Mouse (Mus musculus): ENCODE measurements around the gene S100a14. TPM values are rescaled to one million over a fixed set of nuclear protein-coding genes. Genes with fewer than 3 reads are reported as not detected.

Gene S100a14
- not detected for total RNA-seq (2021)

DNA sequence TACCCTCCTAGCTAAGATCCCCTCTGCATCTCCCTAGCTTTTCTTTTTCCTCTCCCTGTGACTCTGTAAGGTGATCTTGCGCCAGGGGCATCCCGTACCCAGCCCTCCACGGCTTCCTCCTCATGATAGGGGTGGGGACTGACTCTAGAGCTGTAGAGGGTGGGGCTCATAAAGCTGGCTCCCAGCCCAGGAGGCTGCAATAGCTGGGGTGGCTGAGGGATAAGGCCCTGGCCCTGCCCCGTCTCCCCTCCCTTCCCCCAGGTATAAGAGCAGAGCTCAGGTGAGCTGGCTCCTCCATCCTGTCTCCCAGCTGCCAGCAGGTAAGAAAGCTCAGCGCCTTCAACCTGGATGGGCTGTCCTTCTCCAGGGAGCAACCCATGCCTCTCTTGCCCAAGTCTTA, at the start of gene S100a14:
S100a14 (plus strand) TSS at position 277 of the 400 bp plus-strand sequence.
- intact Hi-C loops (cut with DNase I) = no loop called here
- DNase-seq = no peak

DNA sequence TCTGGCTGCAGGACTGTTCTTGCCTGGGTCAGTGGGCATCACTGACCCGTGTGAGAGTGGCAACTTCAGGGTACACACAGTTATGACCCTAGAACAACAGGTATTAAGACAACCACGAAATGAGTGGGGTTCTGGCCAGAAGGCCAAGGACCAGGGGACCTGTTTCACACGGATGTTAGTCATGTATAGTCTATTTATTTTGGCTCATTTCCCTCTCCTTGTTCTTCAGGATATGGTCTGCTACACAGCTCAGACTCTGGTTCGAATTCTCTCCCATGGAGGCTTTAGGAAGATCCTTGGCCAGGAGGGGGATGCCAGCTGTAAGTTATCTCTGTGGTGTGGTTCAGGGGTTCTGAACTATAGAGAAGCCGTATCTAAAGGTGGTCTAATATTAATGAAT, 39.7 kb upstream of the S100a14 start:
- no peak for DNase-seq
- intact Hi-C loops (cut with DNase I) = no loop called here

GRCm38 (mm10) chr3:90488576-90488975, 38.1 kb upstream of the S100a14 start:
- DNase-seq = no peak
- intact Hi-C loops (cut with DNase I) = no loop called here

DNA sequence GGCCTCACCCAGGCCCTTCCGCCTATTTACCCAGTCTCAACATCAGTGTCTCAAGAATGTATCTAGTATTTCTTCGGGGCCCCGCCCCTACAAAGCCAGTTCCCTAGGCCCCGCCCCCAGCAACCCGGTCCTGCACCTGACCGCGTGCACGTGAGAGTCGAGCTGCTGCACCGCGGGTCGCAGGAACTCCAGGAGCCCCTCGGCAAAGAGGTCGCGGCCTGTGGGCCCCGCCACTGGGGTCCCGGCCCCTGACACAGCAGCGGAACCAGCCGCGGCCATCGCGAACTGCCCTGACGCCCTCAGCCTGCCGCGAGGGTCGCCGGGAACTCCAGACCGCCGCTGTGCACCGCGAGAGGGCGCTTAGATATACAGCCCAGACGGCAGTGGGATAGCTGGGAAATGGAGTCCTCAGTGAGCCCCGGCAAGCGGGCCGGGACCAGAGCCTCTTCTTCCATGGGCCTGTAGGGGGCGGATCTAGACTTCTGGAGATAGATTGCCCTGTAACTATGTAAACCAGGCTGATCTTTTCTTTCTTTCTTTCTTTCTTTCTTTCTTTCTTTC, 35.9 kb upstream of the S100a14 start, which contains the start of gene Snapin:
Snapin (minus strand) TSS at position 338 of the 561 bp plus-strand sequence.
- intact Hi-C loops (cut with DNase I) = loop anchor here (5.0 kb wide), 2 partner anchors 162 to 217 kb away; partner anchors contain the start of gene S100a7a
- DNase-seq = peak; percentile 96

GRCm38 (mm10) chr3:90491350-90491749, 35.3 kb upstream of the S100a14 start:
- DNase-seq = no peak
- intact Hi-C loops (cut with DNase I) = loop anchor here (5.0 kb wide), 2 partner anchors 161 to 216 kb away; partner anchors contain the start of gene S100a7a

DNA sequence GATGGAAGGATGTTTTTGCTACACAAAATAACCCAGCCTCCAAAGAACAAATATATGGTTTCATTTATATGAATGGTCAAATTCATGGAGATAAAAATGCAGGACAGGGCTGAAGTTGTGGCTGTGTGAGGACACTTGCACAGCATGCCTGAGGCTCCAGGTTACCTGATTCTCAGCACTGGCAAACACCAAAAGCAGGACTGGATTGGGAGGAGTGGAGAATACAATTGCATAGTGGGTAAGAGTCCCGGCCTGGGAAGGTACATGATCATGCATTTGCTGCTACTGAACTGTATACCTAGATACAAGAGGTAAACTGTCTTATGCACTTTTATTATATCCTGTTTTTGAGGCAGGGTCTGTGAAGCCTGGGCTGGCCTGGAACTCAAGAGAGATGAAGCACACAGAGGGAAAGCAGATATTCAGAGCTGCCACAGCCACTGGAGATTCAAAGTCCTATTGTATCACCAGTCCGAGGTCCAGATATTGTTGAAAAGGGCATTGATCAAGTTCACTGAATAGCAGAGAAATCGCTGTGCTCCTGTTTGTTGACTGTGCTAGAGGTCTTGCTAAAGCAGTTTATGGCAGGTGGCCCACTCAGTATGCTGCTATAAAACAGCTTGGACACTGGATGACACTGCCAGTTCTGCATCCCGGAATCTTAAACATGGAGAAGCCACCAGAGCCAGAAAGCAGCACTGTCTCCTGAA, 32.7 kb upstream of the S100a14 start:
- no peak for DNase-seq
- intact Hi-C loops (cut with DNase I) = loop anchor here (5.0 kb wide), 2 partner anchors 158 to 213 kb away; partner anchors contain the start of gene S100a7a

DNA sequence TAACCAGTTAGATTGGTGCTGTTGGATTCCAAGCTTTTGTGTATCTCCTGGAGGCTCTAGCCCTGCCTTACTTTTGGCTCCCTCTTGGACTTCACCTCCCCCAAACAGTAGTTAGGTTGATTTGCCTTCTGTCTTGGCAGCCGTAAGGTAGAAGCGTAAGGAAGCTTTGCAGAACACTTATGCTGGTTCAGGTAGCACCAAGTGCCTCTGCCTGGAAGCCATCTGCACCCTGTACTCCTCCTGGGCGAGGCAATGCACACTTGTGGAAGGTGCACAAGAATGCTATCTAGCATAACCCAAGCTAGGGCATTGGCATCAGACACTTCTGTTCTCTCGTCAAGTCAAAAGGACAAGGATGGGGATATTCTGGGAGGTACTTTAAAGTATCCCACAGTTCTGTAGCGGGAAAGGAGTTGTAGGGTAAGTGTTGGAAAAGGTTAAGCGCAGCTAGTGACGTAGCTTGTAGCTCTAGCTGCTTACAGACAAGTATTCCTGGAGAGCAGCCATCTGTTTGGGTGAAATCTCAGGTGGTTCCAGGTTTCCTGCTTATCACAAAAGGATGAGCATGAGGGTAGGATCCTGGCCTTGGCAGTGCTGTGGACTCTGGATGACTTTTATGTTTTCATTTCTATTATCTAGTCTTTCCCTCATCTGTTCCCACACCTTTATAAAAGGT, 30.7 kb upstream of the S100a14 start:
- no peak for DNase-seq
- intact Hi-C loops (cut with DNase I) = no loop called here

GRCm38 (mm10) chr3:90497597-90497996, 29.1 kb upstream of the S100a14 start:
- intact Hi-C loops (cut with DNase I) = no loop called here
- DNase-seq = no peak

GRCm38 (mm10) chr3:90503444-90503843, 23.2 kb upstream of the S100a14 start:
- intact Hi-C loops (cut with DNase I) = loop anchor here (10.0 kb wide), 1 partner anchor 121 kb away; no protein-coding TSS in a partner anchor
- DNase-seq = no peak

GRCm38 (mm10) chr3:90505216-90505615, 21.4 kb upstream of the S100a14 start:
- no peak for DNase-seq
- intact Hi-C loops (cut with DNase I) = loop anchor here (10.0 kb wide), 1 partner anchor 120 kb away; no protein-coding TSS in a partner anchor

GRCm38 (mm10) chr3:90506362-90506761, 20.3 kb upstream of the S100a14 start:
- no peak for DNase-seq
- intact Hi-C loops (cut with DNase I) = loop anchor here (10.0 kb wide), 1 partner anchor 118 kb away; no protein-coding TSS in a partner anchor

GRCm38 (mm10) chr3:90508287-90508949, 18.2 kb upstream of the S100a14 start:
- no peak for DNase-seq
- intact Hi-C loops (cut with DNase I) = loop anchor here (10.0 kb wide), 1 partner anchor 116 kb away; no protein-coding TSS in a partner anchor

- intact Hi-C loops (cut with DNase I) = loop anchor here (10.0 kb wide), 1 partner anchor 116 kb away; no protein-coding TSS in a partner anchor
- peak; percentile 100 for DNase-seq
Observed at GRCm38 (mm10) chr3:90508950-90509746, 17.5 kb upstream of the S100a14 start, which contains the start of gene Chtop. Gene Chtop, minus strand, starts transcription at chr3:90509498.

- no peak for DNase-seq
Observed at GRCm38 (mm10) chr3:90509747-90510123, 16.9 kb upstream of the S100a14 start.

GRCm38 (mm10) chr3:90512276-90512675, 14.4 kb upstream of the S100a14 start:
- intact Hi-C loops (cut with DNase I) = no loop called here
- DNase-seq = no peak

More at GRCm38 (mm10) chr3:90509747-90510123, 16.9 kb upstream of the S100a14 start:
- intact Hi-C loops (cut with DNase I) = loop anchor here (10.0 kb wide), 1 partner anchor 115 kb away; no protein-coding TSS in a partner anchor

GRCm38 (mm10) chr3:90512948-90513642, 13.6 kb upstream of the S100a14 start:
- intact Hi-C loops (cut with DNase I) = no loop called here
- no peak for DNase-seq

DNA sequence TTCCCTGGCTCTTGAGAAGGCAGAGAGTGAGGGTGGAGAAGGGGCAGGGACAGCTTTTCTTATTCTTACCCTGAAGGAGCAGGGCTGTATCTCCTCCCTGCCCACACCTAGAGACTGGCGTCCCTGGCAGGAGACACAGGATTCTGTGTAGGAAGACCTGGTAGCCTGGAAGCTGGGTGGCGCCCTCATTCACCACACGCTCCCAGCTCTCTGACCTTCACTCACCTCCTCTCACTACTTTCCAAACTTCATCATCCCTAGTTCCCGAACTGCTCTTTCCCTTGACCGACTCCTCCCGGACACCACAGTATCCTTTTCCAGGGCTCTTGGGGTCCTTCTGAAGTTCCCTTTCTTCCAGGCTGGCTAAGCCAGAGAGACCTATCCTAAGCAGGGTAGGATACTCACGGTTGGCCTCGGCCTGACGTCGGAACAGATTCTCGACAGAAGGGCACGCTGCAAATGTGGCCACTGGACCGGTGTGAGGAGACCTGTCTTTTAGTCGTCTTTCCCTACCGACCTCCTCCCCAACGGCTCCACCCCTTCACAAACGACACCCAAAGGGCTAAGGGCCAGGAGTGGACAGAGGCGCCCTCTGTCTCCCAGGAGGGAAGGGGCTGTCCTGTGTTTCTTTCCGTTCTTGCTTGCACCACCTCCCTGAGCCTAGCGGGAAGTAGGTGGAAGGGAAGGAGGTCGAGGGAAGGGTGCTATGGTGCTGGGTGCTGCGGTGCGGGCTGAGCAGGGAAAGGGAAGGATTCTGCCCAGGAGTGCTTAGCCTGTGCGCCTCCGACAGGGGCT, 12.7 kb upstream of the S100a14 start, which contains the start of the genes S100a1 and S100a13:
S100a1 (minus strand) TSS at position 597 of the 795 bp plus-strand sequence.
S100a13 (plus strand) TSS at position 640 of the 795 bp plus-strand sequence.
- DNase-seq = no peak
- intact Hi-C loops (cut with DNase I) = no loop called here

DNA sequence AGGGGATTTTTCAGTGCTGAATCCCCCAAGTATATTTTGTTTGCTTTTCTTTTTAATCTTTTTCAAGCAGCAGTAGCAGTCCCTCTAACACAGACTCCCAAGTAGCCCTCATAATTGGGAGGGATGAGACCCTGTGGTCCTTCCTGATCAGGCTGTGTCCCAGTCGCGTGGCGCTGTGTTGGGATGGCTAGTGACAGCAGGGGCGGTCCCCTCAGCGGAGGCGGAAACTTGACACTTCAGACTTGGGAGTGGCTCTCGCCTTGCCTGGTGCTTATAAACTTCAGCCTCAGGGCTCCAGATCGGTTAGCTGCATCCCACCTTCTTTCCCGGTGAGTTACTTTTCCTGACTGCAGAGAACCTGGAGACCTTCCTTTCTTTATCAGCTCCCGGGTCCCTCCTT, 12.0 kb upstream of the S100a14 start:
- intact Hi-C loops (cut with DNase I) = no loop called here

More for the DNA sequence above, 12.0 kb upstream of the S100a14 start:
- no peak for DNase-seq

Measured in left cerebral cortex, postnatal 4 days (tissue).